Mouse (Mus musculus): ENCODE results near the gene Lrrc47. TPM values are rescaled to one million over a fixed set of nuclear protein-coding genes. Genes with fewer than 3 reads are reported as not detected.

The Lrrc47 gene
- total RNA-seq, 2 experiments from 2014 or later: 4.5 to 5.4 TPM

Other genes with a start within 250 kb of the Lrrc47 start
- gene A430005L14Rik, start 54.5 kb upstream of the Lrrc47 start, total RNA-seq (2015; ENCODE audit: low replicate concordance): 16.1 and 33.4 TPM in 2 replicates
- 17.1 and 25.5 TPM in 2 replicates for gene A430005L14Rik, start 54.5 kb upstream of the Lrrc47 start, total RNA-seq (2017; ENCODE audit: low replicate concordance)
- 2.9 and 9.2 TPM in 2 replicates for gene Dffb, start 36.6 kb upstream of the Lrrc47 start, total RNA-seq (2015; ENCODE audit: low replicate concordance)
- 2.1 and 3.5 TPM in 2 replicates for gene Dffb, start 36.6 kb upstream of the Lrrc47 start, total RNA-seq (2017; ENCODE audit: low replicate concordance)
- gene Cep104, start 36.5 kb upstream of the Lrrc47 start, total RNA-seq (2015; ENCODE audit: low replicate concordance): 1.9 and 6.1 TPM in 2 replicates
- 5.0 and 11.9 TPM in 2 replicates for gene Cep104, start 36.5 kb upstream of the Lrrc47 start, total RNA-seq (2017; ENCODE audit: low replicate concordance)
- gene Smim1, start 14.5 kb downstream of the Lrrc47 start, total RNA-seq (2015; ENCODE audit: low replicate concordance): 5.4 and 12.5 TPM in 2 replicates
- 9.6 and 11.4 TPM in 2 replicates for gene Smim1, start 14.5 kb downstream of the Lrrc47 start, total RNA-seq (2017; ENCODE audit: low replicate concordance)
- not detected in 2 replicates for gene Ccdc27, start 30.9 kb downstream of the Lrrc47 start, total RNA-seq (2015; ENCODE audit: low replicate concordance)
- gene Ccdc27, start 30.9 kb downstream of the Lrrc47 start, total RNA-seq (2017; ENCODE audit: low replicate concordance): not detected in 2 replicates
- gene Trp73, start 128.5 kb downstream of the Lrrc47 start, total RNA-seq (2015; ENCODE audit: low replicate concordance): not detected in 2 replicates
- gene Trp73, start 128.5 kb downstream of the Lrrc47 start, total RNA-seq (2017; ENCODE audit: low replicate concordance): not detected in 2 replicates
- gene Wrap73, start 130.6 kb downstream of the Lrrc47 start, total RNA-seq (2015; ENCODE audit: low replicate concordance): 1.5 and 2.3 TPM in 2 replicates
- gene Wrap73, start 130.6 kb downstream of the Lrrc47 start, total RNA-seq (2017; ENCODE audit: low replicate concordance): 2.6 and 4.5 TPM in 2 replicates
- gene Tprgl, start 148.9 kb downstream of the Lrrc47 start, total RNA-seq (2015; ENCODE audit: low replicate concordance): 75.2 and 117 TPM in 2 replicates
- gene Tprgl, start 148.9 kb downstream of the Lrrc47 start, total RNA-seq (2017; ENCODE audit: low replicate concordance): 104 and 115 TPM in 2 replicates
- gene Megf6, start 159.0 kb downstream of the Lrrc47 start, total RNA-seq (2015; ENCODE audit: low replicate concordance): 1.0 TPM in 1 of 2 replicates, not detected in the other
- gene Megf6, start 159.0 kb downstream of the Lrrc47 start, total RNA-seq (2017; ENCODE audit: low replicate concordance): not detected in 2 replicates